Mouse (Mus musculus): Measurements from ENCODE around the gene Lipo4. TPM values are rescaled to one million over a fixed set of nuclear protein-coding genes. Genes with fewer than 3 reads are reported as not detected.
"Not testable (repeated sequence)": the region's sequence is repeated elsewhere in the genome, so short reads cannot be mapped to it uniquely, and the experiment has no call there.

The Lipo4 gene
- total RNA-seq (2014; fragmentation: Nextera tagmentation) (not detected in 2 replicates), total RNA-seq (2017) (0.17 TPM in 1 of 2 replicates, not detected in the other), polyA plus RNA-seq (2012) (not detected in 2 replicates)

DNA sequence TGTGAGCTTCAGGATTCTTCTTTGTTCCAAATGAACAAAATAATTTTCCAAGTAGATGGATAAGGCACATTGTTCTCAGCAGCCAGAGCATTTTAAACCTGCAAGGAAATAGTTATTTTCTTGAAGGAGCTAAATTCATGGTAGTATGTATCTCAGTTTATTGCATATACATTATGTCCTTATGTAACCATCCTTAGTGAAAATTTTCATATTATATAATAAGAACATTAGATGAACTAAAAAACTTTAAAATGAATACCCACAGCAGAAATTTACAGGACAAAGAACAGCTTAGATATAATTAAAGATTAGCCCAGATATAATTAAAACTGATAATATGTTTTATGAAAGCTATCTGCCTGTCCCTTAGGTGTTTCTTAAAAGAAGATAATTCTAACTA, at the start of gene Lipo4:
TSS of gene Lipo4 (minus strand) at position 101 of the 400 bp plus-strand sequence.
- ATAC-seq (ENCODE audit: extremely low read depth, insufficient number of reproducible peaks, low FRiP score, poor library complexity, severe bottlenecking) (no peak), DNase-seq (ENCODE audit: low spot score) (no peak)
- Histone ChIP-seq H3K4me1 (ENCODE audit: insufficient read depth, low read depth, low read length) (no peaks in the 10 kb centered on the region), H3K4me3 (ENCODE audit: low read depth, low read length) (no peak within 1 kb of the TSS), H3K9me3 (replicated peaks) (no peaks in the 10 kb centered on the region), H3K36me3 (replicated peaks) (no peaks in the 10 kb centered on the region), H3K27me3 (ENCODE audit: insufficient read depth, low read length) (no peaks in the 10 kb centered on the region)
- TF ChIP-seq GATA1 (IDR thresholded peaks at IDR 0.05; ENCODE audit: borderline replicate concordance, low read length) (no peak), GATA2 (IDR thresholded peaks at IDR 0.05; ENCODE audit: borderline replicate concordance, low read depth, low read length) (no peak), POLR2AphosphoS5 (IDR thresholded peaks at IDR 0.05; ENCODE audit: insufficient replicate concordance, low read depth, low read length) (no peak), CTCF (IDR thresholded peaks at IDR 0.05; ENCODE audit: low read depth, low read length) (no peak), TAL1 (conservative IDR thresholded peaks at IDR 0.05; ENCODE audit: low read depth, low read length) (no peak)

DNA sequence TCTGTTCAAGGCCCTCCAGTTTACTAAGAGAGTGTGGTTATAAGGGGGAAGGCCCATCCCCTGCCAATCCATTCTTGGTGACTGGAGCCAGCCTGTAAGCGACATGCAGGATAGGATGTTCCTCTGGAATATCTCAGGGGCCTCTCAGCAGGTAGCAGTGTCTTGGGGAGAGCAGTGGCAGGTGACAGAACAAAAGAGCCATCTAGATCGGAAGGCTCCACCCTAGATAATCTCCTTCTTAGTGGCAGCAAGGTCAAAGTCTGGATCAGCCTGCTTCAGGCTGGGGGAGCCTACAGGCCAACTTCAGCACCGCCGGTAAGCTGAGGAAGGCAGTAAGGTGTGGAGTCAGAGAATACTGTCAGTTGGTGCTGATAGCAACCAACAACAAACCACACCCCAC, 61.2 kb downstream of the Lipo4 start:
- not testable (repeated sequence) for DNase-seq (ENCODE audit: low spot score); H3K4me1 ChIP-seq (ENCODE audit: insufficient read depth, low read depth, low read length); H3K36me3 ChIP-seq (replicated peaks); H3K4me3 ChIP-seq (ENCODE audit: low read depth, low read length); H3K9me3 ChIP-seq (replicated peaks); ATAC-seq (ENCODE audit: extremely low read depth, insufficient number of reproducible peaks, low FRiP score, poor library complexity, severe bottlenecking); H3K27me3 ChIP-seq (ENCODE audit: insufficient read depth, low read length)

DNA sequence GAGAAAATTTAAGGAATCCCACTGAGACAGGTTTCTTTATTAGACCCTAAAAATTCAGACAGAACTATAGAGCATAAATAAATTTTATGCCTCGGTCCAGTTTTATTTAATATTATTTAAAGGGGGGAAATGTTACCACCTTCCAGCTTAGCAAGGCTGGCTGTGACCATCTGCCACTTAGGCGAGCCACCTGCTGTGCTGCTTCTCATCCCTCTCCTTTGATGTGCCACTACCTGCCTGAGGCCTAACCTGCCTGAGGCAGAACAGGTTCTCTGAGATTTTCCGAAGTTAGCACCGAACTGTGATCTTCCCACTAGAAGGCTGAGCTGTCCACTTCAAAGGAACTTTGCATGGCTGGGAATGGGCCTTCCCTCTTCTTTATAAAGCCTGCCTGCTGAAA, 63.9 kb downstream of the Lipo4 start:
- no peaks in the 10 kb centered on the region for H3K4me1 ChIP-seq (ENCODE audit: insufficient read depth, low read depth, low read length)
- H3K4me3 ChIP-seq (ENCODE audit: low read depth, low read length): no peak overlapping the region
- H3K9me3 ChIP-seq (replicated peaks): no peaks in the 10 kb centered on the region
- no peak for DNase-seq (ENCODE audit: low spot score)
- no peak for ATAC-seq (ENCODE audit: extremely low read depth, insufficient number of reproducible peaks, low FRiP score, poor library complexity, severe bottlenecking)
- no peaks in the 10 kb centered on the region for H3K36me3 ChIP-seq (replicated peaks)
- TF ChIP-seq POLR2AphosphoS5 (IDR thresholded peaks at IDR 0.05; ENCODE audit: insufficient replicate concordance, low read depth, low read length) (no peak), CTCF (IDR thresholded peaks at IDR 0.05; ENCODE audit: low read depth, low read length) (no peak), GATA2 (IDR thresholded peaks at IDR 0.05; ENCODE audit: borderline replicate concordance, low read depth, low read length) (no peak), TAL1 (conservative IDR thresholded peaks at IDR 0.05; ENCODE audit: low read depth, low read length) (no peak)
- no peaks in the 10 kb centered on the region for H3K27me3 ChIP-seq (ENCODE audit: insufficient read depth, low read length)

Other genes with a start within 250 kb of the Lipo4 start
- gene Rnls, start 125.5 kb downstream of the Lipo4 start, total RNA-seq (2014; fragmentation: Nextera tagmentation): not detected in 2 replicates
- gene Rnls, start 125.5 kb downstream of the Lipo4 start, total RNA-seq (2017): not detected in 2 replicates
- gene Rnls, start 125.5 kb downstream of the Lipo4 start, polyA plus RNA-seq (2012): not detected in 2 replicates
- gene Gm8978, start 107.5 kb upstream of the Lipo4 start, total RNA-seq (2014; fragmentation: Nextera tagmentation): not detected in 2 replicates
- gene Gm8978, start 107.5 kb upstream of the Lipo4 start, total RNA-seq (2017): 0.05 TPM in 1 of 2 replicates, not detected in the other
- not detected in 2 replicates for gene Gm8978, start 107.5 kb upstream of the Lipo4 start, polyA plus RNA-seq (2012)
- gene Lipo2, start 233.6 kb upstream of the Lipo4 start, total RNA-seq (2014; fragmentation: Nextera tagmentation): not detected in 2 replicates
- gene Lipo2, start 233.6 kb upstream of the Lipo4 start, total RNA-seq (2017): 0.11 TPM in 1 of 2 replicates, not detected in the other
- gene Lipo2, start 233.6 kb upstream of the Lipo4 start, polyA plus RNA-seq (2012): not detected in 2 replicates
- gene Lipo3, start 244.2 kb upstream of the Lipo4 start, total RNA-seq (2014; fragmentation: Nextera tagmentation): not detected in 2 replicates
- gene Lipo3, start 244.2 kb upstream of the Lipo4 start, total RNA-seq (2017): 0.05 TPM in 1 of 2 replicates, not detected in the other
- not detected in 2 replicates for gene Lipo3, start 244.2 kb upstream of the Lipo4 start, polyA plus RNA-seq (2012)

Data from G1E (cell line).